Mouse (Mus musculus): ENCODE measurements around the gene Synj1. TPM values are rescaled to one million over a fixed set of nuclear protein-coding genes. Genes with fewer than 3 reads are reported as not detected.

Gene Synj1
- polyA plus RNA-seq, 1 experiment, result 11.3 TPM

DNA sequence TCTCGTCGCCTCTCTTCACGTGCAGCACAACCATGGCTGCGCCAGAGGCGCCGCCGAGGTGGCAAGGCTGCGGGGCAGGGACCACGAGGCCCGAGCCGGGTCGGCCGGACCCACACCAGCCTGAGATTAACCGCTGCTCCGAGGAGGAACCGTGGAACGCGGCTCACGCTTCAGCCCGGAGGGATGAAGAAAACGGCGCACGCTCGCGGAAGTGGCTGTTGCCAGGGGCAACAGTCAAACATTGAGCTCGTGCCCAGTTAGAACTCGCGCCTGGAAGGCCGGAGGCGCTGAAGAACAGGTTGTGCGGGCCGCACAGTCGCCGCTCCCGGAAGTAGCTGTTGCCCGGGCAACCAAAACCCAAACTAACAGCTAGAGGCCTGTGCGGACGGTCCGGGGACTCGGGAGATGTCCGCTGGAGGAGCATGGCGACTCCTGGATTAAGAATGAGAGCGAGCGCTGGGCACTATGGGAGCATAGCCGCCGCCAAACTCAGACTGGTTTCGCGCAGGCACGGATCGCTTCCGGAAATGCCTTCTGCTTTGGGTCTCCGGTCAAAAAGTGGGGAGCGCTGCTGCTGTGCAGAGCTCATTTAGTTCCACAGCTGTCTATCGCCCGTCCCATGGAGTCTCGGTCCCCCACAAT, 76.3 kb downstream of the Synj1 start, which contains the start of gene Cfap298:
TSS of gene Cfap298 (minus strand) at position 428 of the 642 bp plus-strand sequence.
- Histone ChIP-seq H3K79me2 (ENCODE audit: control insufficient read depth, insufficient read depth) (peaks cover 10% of the 10 kb centered on the region), H3K79me3 (ENCODE audit: low read depth) (no peaks in the 10 kb centered on the region), H3K36me3 (ENCODE audit: control insufficient read depth, insufficient read depth) (peaks cover 11% of the 10 kb centered on the region), H3K4me3 (ENCODE audit: insufficient read depth, poor library complexity, severe bottlenecking) (peak within 1 kb of the TSS; percentile 57), H3ac (ENCODE audit: control insufficient read depth, insufficient read length, low read depth) (peak within 1 kb of the TSS; percentile 78), H3K27me3 (ENCODE audit: control insufficient read depth, insufficient read depth, insufficient read length) (no peaks in the 10 kb centered on the region)
- TF ChIP-seq USF1 (IDR thresholded peaks at IDR 0.05; ENCODE audit: low read depth), result peak; percentile 8
- TF ChIP-seq FOSL1 (IDR thresholded peaks at IDR 0.05; ENCODE audit: insufficient read depth, low read length, poor library complexity, severe bottlenecking), result no peak
- TF ChIP-seq MAX (IDR thresholded peaks at IDR 0.05), result peak; percentile 87

DNA sequence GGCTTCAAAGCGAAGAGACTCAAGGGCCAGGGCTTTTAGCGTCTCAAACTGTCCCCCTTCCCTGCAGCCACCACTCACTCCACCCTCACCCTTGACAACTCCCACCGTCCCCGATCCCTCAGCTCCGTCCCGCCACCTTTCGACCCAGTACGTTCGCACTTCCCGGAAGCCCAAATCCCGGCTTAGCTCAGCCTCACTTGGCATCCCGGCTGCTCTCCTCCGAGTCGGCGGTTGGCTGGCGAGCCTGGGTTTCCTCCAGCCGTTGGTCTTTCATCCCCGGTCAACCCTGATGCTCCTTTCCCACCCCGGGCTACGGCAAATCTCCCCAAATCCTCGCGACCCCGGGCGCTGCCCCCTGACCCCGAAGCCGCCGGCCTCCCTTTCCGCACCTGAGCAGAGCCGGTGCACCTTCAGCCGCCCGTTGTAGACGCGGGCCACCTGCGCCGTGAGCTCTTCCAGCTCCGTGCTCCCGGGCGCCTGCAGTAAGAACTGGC, 76.9 kb downstream of the Synj1 start:
- peak overlapping the region; percentile 78 for H3ac ChIP-seq (ENCODE audit: control insufficient read depth, insufficient read length, low read depth)
- H3K79me3 ChIP-seq (ENCODE audit: low read depth), result no peaks in the 10 kb centered on the region
- TF ChIP-seq MAX (IDR thresholded peaks at IDR 0.05), result no peak
- TF ChIP-seq MYOG (IDR thresholded peaks at IDR 0.05; ENCODE audit: control insufficient read depth, extremely low read depth, insufficient read length), result no peak
- no peak for TF ChIP-seq USF1 (IDR thresholded peaks at IDR 0.05; ENCODE audit: low read depth)
- no peak for TF ChIP-seq MYOD1 (IDR thresholded peaks at IDR 0.05; ENCODE audit: control insufficient read depth, insufficient read length, low read depth)
- no peak for TF ChIP-seq CTCF (IDR thresholded peaks at IDR 0.05; ENCODE audit: control insufficient read depth, insufficient read depth, insufficient read length)
- TF ChIP-seq FOSL1 (IDR thresholded peaks at IDR 0.05; ENCODE audit: insufficient read depth, low read length, poor library complexity, severe bottlenecking), result no peak
- TF ChIP-seq CEBPB (IDR thresholded peaks at IDR 0.05; ENCODE audit: low read depth), result no peak
- H3K36me3 ChIP-seq (ENCODE audit: control insufficient read depth, insufficient read depth), result peaks cover 11% of the 10 kb centered on the region
- H3K27me3 ChIP-seq (ENCODE audit: control insufficient read depth, insufficient read depth, insufficient read length), result no peaks in the 10 kb centered on the region
- H3K4me3 ChIP-seq (ENCODE audit: insufficient read depth, poor library complexity, severe bottlenecking), result peak overlapping the region; percentile 57
- H3K79me2 ChIP-seq (ENCODE audit: control insufficient read depth, insufficient read depth), result peaks cover 10% of the 10 kb centered on the region

DNA sequence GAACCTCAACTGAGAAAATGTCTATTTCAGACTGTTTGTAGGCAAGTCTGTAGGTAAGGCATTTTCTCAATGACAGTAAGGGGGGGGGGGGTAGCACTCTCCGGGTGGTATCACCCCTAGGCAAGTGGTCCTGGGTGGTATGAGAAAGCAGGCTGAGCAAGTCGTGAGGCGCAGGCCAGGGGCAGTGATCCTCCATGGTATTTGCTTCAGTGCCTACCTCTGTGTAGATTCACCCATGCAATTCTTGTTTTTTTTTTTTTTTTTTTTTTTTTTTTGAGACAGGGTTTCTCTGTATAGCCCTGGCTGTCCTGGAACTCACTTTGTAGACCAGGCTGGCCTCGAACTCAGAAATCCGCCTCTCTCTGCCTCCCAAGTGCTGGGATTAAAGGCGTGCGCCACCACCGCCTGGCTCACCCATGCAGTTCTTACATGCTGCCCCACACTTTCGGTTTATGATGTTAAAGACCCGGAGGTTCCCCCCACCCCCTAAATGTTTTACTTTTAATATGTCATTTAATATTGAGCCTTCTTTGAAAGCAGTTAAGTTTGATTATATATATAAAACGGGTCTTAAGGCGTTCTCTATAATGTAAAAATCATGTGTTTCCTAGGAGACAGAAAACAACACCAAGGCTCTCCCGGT, 77.5 kb downstream of the Synj1 start:
- Histone ChIP-seq H3K79me3 (ENCODE audit: low read depth) (no peaks in the 10 kb centered on the region), H3K4me3 (ENCODE audit: insufficient read depth, poor library complexity, severe bottlenecking) (peak overlapping the region; percentile 57), H3K79me2 (ENCODE audit: control insufficient read depth, insufficient read depth) (peaks cover 10% of the 10 kb centered on the region), H3K36me3 (ENCODE audit: control insufficient read depth, insufficient read depth) (peaks cover 7% of the 10 kb centered on the region), H3ac (ENCODE audit: control insufficient read depth, insufficient read length, low read depth) (peak overlapping the region; percentile 78), H3K27me3 (ENCODE audit: control insufficient read depth, insufficient read depth, insufficient read length) (no peaks in the 10 kb centered on the region)
- TF ChIP-seq CTCF (IDR thresholded peaks at IDR 0.05; ENCODE audit: control insufficient read depth, insufficient read depth, insufficient read length) (no peak), FOSL1 (IDR thresholded peaks at IDR 0.05; ENCODE audit: insufficient read depth, low read length, poor library complexity, severe bottlenecking) (no peak), MYOD1 (IDR thresholded peaks at IDR 0.05; ENCODE audit: control insufficient read depth, insufficient read length, low read depth) (no peak), MYOG (IDR thresholded peaks at IDR 0.05; ENCODE audit: control insufficient read depth, extremely low read depth, insufficient read length) (no peak), USF1 (IDR thresholded peaks at IDR 0.05; ENCODE audit: low read depth) (no peak), MAX (IDR thresholded peaks at IDR 0.05) (no peak), CEBPB (IDR thresholded peaks at IDR 0.05; ENCODE audit: low read depth) (no peak)

DNA sequence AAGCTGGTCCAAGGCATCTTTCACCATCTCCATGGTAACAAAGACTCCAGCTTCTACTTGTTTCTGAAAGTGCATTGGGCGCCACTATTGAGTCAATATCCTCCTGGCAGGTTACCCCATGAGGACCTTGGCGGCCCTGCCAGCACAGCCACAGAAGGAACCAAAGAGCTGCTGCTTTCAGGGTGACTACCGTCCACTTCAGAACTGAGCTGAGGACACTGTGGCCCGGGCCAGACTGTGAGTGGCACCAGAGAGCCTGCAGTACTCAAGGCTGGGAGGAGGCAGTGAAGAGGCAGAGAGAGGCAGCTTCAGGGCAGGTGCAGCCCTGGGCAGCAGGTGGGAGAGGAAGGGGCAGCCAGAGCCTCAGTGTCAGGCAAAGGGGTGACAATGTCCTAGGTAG, 83.7 kb downstream of the Synj1 start:
- Histone ChIP-seq H3K79me3 (ENCODE audit: low read depth) (no peaks in the 10 kb centered on the region), H3ac (ENCODE audit: control insufficient read depth, insufficient read length, low read depth) (no peak overlapping the region), H3K36me3 (ENCODE audit: control insufficient read depth, insufficient read depth) (peaks cover 13% of the 10 kb centered on the region), H3K4me3 (ENCODE audit: insufficient read depth, poor library complexity, severe bottlenecking) (no peak overlapping the region), H3K27me3 (ENCODE audit: control insufficient read depth, insufficient read depth, insufficient read length) (no peaks in the 10 kb centered on the region), H3K79me2 (ENCODE audit: control insufficient read depth, insufficient read depth) (no peaks in the 10 kb centered on the region)
- TF ChIP-seq MYOG (IDR thresholded peaks at IDR 0.05; ENCODE audit: control insufficient read depth, extremely low read depth, insufficient read length) (no peak), FOSL1 (IDR thresholded peaks at IDR 0.05; ENCODE audit: insufficient read depth, low read length, poor library complexity, severe bottlenecking) (no peak), USF1 (IDR thresholded peaks at IDR 0.05; ENCODE audit: low read depth) (no peak), MAX (IDR thresholded peaks at IDR 0.05) (no peak), CTCF (IDR thresholded peaks at IDR 0.05; ENCODE audit: control insufficient read depth, insufficient read depth, insufficient read length) (no peak), MYOD1 (IDR thresholded peaks at IDR 0.05; ENCODE audit: control insufficient read depth, insufficient read length, low read depth) (no peak)

DNA sequence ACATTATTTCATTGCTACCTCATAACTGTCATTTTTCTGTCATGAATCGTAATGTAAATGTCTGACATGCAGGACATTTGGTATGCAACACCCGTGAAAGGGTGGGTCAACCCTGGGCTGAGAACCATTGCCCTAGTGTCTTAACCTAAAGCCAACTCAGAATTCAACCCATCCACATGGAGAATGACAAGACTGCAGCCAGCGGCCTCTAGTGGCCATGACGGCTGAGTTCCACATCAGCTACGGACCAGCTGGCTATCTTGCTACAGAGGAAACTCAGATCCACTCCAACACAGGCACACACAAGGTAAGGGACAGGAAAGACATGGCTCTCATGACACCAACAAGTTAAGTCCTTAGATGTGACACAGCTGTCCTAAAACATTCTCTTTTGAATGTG, 85.6 kb downstream of the Synj1 start:
- H3K4me3 ChIP-seq (ENCODE audit: insufficient read depth, poor library complexity, severe bottlenecking), result no peak overlapping the region
- peaks cover 13% of the 10 kb centered on the region for H3K36me3 ChIP-seq (ENCODE audit: control insufficient read depth, insufficient read depth)
- TF ChIP-seq FOSL1 (IDR thresholded peaks at IDR 0.05; ENCODE audit: insufficient read depth, low read length, poor library complexity, severe bottlenecking) (no peak), CTCF (IDR thresholded peaks at IDR 0.05; ENCODE audit: control insufficient read depth, insufficient read depth, insufficient read length) (peak; percentile 87)
- H3K79me3 ChIP-seq (ENCODE audit: low read depth), result no peaks in the 10 kb centered on the region
- no peaks in the 10 kb centered on the region for H3K79me2 ChIP-seq (ENCODE audit: control insufficient read depth, insufficient read depth)
- H3ac ChIP-seq (ENCODE audit: control insufficient read depth, insufficient read length, low read depth), result no peak overlapping the region
- no peaks in the 10 kb centered on the region for H3K27me3 ChIP-seq (ENCODE audit: control insufficient read depth, insufficient read depth, insufficient read length)
